20 mouse cellular contexts compared by ENCODE assay signal in the genomic region with DNA sequence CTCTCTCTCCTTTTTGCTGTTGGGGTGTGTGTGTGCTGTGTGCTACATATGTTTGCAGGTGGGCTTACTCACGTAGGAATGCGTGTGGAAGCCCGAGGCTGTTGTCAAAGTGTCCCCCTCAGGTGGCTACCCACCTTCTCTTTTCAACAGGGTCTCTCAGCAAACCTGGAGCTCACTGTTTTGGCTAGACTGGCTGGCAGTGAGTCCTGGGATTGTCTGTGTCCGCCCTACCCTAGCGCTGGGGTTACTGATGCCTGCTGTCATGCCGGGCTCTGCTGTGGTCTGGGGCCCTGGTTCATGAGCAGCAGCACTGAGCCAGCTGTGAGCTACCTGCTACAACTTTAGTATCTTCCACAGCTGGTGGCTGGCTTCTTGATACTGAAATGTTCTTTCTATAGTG. TPM values are rescaled to one million over a fixed set of nuclear protein-coding genes. Genes with fewer than 3 reads are reported as not detected.
A peak's percentile ranks its signal among the peaks of the same experiment; 100 is the strongest.
DNase-seq lines count a peak whose midpoint lies in the region.
"Had no signal": no experiment of that assay in that cellular context is flagged by ENCODE, and none has a peak within 500 bp of the region (broad histone marks: within the 10 kb centered on the region; RNA-seq: fewer than 3 reads in every experiment).

No protein-coding gene starts in this region.

- H3K36me3 ChIP-seq in heart, embryonic 10.5 days, result no peaks in the 10 kb centered on the region
- H3K36me3 ChIP-seq: embryonic facial prominence, embryonic 13.5 days; embryonic facial prominence, embryonic 15.5 days; forebrain, embryonic 10.5 days; forebrain, embryonic 12.5 days had no signal

- H3K4me1 ChIP-seq in heart, embryonic 10.5 days, result no peaks in the 10 kb centered on the region
- H3K4me1 ChIP-seq: embryonic facial prominence, embryonic 13.5 days; embryonic facial prominence, embryonic 15.5 days; forebrain, embryonic 10.5 days; forebrain, embryonic 12.5 days had no signal

- 84% methylated on average over 6 of the region's 6 CpGs for WGBS in heart, embryonic 10.5 days

- no peaks in the 10 kb centered on the region for H3K27me3 ChIP-seq in heart, embryonic 10.5 days (ENCODE audit: insufficient read depth, poor library complexity, severe bottlenecking)
- H3K27me3 ChIP-seq: embryonic facial prominence, embryonic 13.5 days; embryonic facial prominence, embryonic 15.5 days; forebrain, embryonic 12.5 days had no signal

- peaks cover 6% of the 10 kb centered on the region; the same call in 1 of the 2 replicates for H3K9me3 ChIP-seq in heart, embryonic 10.5 days
- H3K9me3 ChIP-seq: embryonic facial prominence, embryonic 15.5 days had no signal

- peak; percentile 74 for DNase-seq in heart, embryonic 10.5 days (ENCODE audit: low spot score)
- DNase-seq in heart, postnatal 4 days, result no peak
- DNase-seq in urinary bladder, adult 2 months (ENCODE audit: low spot score), result peak; percentile 9
- DNase-seq in urinary bladder, postnatal 25 days (ENCODE audit: low spot score), result no peak
- DNase-seq: adrenal gland, adult 2 months; adrenal gland, postnatal 10 days; adrenal gland, postnatal 25 days; cerebellum, adult 11 months; cerebellum, adult 18-20 months; cerebellum, adult 8-10 months; cerebellum, adult 9-11 months; cerebellum, postnatal 36 days; embryo, embryonic 11 days had no signal

- no peak overlapping the region for H3K27ac ChIP-seq in heart, embryonic 10.5 days
- H3K27ac ChIP-seq: embryonic facial prominence, embryonic 13.5 days; embryonic facial prominence, embryonic 15.5 days; forebrain, embryonic 10.5 days; forebrain, embryonic 12.5 days had no signal

- no peak overlapping the region for H3K4me3 ChIP-seq in heart, embryonic 10.5 days
- H3K4me3 ChIP-seq: embryonic facial prominence, embryonic 13.5 days; embryonic facial prominence, embryonic 15.5 days; erythroblast, embryonic 14.5 days; forebrain, embryonic 10.5 days; forebrain, embryonic 12.5 days had no signal

RNA-seq across cellular contexts. Expression of a gene that starts 8.9 kb away (rescaled TPM):
- polyA plus RNA-seq in heart, embryonic 10.5 days (2016; fragmentation: Nextera tagmentation; extraction: Ambion mirVana), result 0.04 TPM in 1 of 2 replicates, not detected in the other
- total RNA-seq in heart, postnatal 4 days (2021), result not detected
- 0.17 and 0.21 TPM in 2 replicates for polyA plus RNA-seq in urinary bladder, adult 2 months (2012; rRNA removed)
- total RNA-seq: ES-E14, MEL had no signal
- polyA plus RNA-seq: erythroblast, embryonic 14.5 days had no signal

RNA-seq across cellular contexts. Expression of a gene that starts 44.2 kb away (rescaled TPM):
- 465 and 713 TPM in 2 replicates for polyA plus RNA-seq in heart, embryonic 10.5 days (2016; fragmentation: Nextera tagmentation; extraction: Ambion mirVana)
- 100 to 1,000 TPM; 519 to 549 TPM for total RNA-seq in heart, postnatal 4 days (2021)
- 199 and 332 TPM in 2 replicates for polyA plus RNA-seq in urinary bladder, adult 2 months (2012; rRNA removed)
- polyA plus RNA-seq: erythroblast, embryonic 14.5 days had no signal

RNA-seq across cellular contexts. Expression of a gene that starts 52.4 kb away (rescaled TPM):
- 1.3 TPM in 2 replicates for polyA plus RNA-seq in heart, embryonic 10.5 days (2016; fragmentation: Nextera tagmentation; extraction: Ambion mirVana)
- total RNA-seq in heart, postnatal 4 days (2021), result 1 to 10 TPM; 1.5 to 1.7 TPM
- 1.1 and 2.0 TPM in 2 replicates for polyA plus RNA-seq in urinary bladder, adult 2 months (2012; rRNA removed)
- polyA plus RNA-seq: erythroblast, embryonic 14.5 days had no signal

Comparison
In these comparisons a context has a peak if more than half of its experiments do, and no peak if none do; other contexts are left out.
1. DNase-seq: peak in heart, embryonic 10.5 days (single experiment) and urinary bladder, adult 2 months (single experiment); none in heart, postnatal 4 days (single experiment) and urinary bladder, postnatal 25 days (single experiment).